ENCODE assay signal across 8 mouse cellular contexts in the genomic region with DNA sequence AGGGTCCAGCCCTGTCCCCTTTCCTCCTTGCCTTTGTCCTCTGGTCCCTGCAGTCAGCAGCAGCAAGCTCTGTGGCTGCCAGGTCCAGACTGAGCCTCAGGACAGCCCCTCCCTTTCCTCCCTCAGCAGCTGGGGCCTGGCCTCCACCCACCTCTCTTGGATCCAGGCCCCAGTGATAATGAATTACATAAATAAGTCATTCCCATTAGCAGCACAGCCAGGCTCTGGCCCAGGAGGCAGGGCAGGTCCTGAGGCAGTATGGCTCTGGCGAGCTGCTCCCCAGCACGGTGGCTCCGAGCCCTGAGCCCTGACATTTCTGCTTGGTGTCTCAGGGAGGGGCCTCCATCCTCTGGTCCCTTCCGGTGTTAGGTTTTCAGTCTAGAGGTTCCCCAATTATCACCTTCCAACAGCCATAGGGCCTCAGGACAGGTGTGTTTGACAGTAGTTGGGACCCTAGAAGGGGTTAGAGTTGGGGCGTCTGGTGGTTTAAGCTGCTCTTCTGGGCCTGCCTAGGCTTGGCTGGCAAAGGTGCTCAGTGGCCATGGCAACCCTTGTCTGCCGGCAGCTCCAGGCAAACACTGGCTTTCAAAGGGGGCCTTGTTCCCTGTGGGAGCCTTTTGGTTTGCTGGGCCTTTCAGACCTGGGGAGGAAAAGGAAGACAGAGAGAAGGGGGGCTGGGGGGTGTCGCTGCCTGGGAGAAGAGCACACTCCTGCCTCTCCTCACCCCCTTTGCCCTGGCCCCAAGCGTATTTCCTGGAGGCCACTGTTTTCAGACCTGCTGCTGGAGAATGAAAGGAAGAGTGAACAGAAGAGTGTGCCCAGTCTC. TPM values are rescaled to one million over a fixed set of nuclear protein-coding genes. Genes with fewer than 3 reads are reported as not detected.
DNase-seq lines count a peak whose midpoint lies in the region; ATAC-seq and TF ChIP-seq lines count a peak whose summit lies in the region.

No protein-coding gene starts in this region.

- TF ChIP-seq CTCF in embryonic fibroblast, embryonic 13.5 days (IDR thresholded peaks at IDR 0.05; ENCODE audit: borderline replicate concordance, insufficient read depth, low read length): no peak

- H3K4me2 ChIP-seq in heart, embryonic 11.5 days: peak overlapping the region; percentile 36
- H3K4me2 ChIP-seq in kidney, embryonic 15.5 days: peak overlapping the region; percentile 5; the same call in 1 of the 2 replicates
- H3K4me2 ChIP-seq in limb, embryonic 15.5 days: peak overlapping the region; percentile 27
- H3K4me2 ChIP-seq in neural tube, embryonic 12.5 days (replicated peaks): peak overlapping the region; percentile 41

- H3K9ac ChIP-seq in heart, embryonic 11.5 days (ENCODE audit: low read depth, low read length): peak overlapping the region; percentile 17; the same call in 1 of the 2 replicates
- no peak overlapping the region for H3K9ac ChIP-seq in kidney, embryonic 15.5 days
- no peak overlapping the region for H3K9ac ChIP-seq in limb, embryonic 15.5 days
- H3K9ac ChIP-seq in neural tube, embryonic 12.5 days: peak overlapping the region; percentile 27; the same call in 1 of the 2 replicates

- WGBS in heart, embryonic 11.5 days (ENCODE audit: insufficient replicate concordance): 17% methylated on average over 8 of the region's 8 CpGs
- WGBS in kidney, embryonic 15.5 days: 23% methylated on average over 8 of the region's 8 CpGs
- 16% methylated on average over 8 of the region's 8 CpGs for WGBS in limb, embryonic 15.5 days
- WGBS in neural tube, embryonic 12.5 days: 5% methylated on average over 8 of the region's 8 CpGs

- peaks cover 22% of the 10 kb centered on the region for H3K4me1 ChIP-seq in embryonic fibroblast, embryonic 13.5 days (ENCODE audit: control insufficient read depth, insufficient read depth, low read length)
- peaks cover 61% of the 10 kb centered on the region for H3K4me1 ChIP-seq in heart, embryonic 11.5 days (ENCODE audit: control insufficient read depth, insufficient read depth, low read length)
- peaks cover 67% of the 10 kb centered on the region for H3K4me1 ChIP-seq in kidney, embryonic 15.5 days
- peaks cover 64% of the 10 kb centered on the region for H3K4me1 ChIP-seq in limb, embryonic 15.5 days
- H3K4me1 ChIP-seq in neural tube, embryonic 12.5 days: peaks cover 93% of the 10 kb centered on the region

- no peak overlapping the region for H3K4me3 ChIP-seq in embryonic fibroblast, embryonic 13.5 days (ENCODE audit: insufficient read depth, low read length)
- no peak overlapping the region for H3K4me3 ChIP-seq in heart, embryonic 11.5 days (ENCODE audit: low read depth, low read length)
- no peak overlapping the region for H3K4me3 ChIP-seq in kidney, embryonic 15.5 days (replicated peaks)
- no peak overlapping the region for H3K4me3 ChIP-seq in limb, embryonic 15.5 days
- no peak overlapping the region for H3K4me3 ChIP-seq in neural tube, embryonic 12.5 days

- peak; percentile 85 to 92 for DNase-seq in adrenal gland, adult (ENCODE audit: inconsistent age in 2 of 2, low spot score in 1 of 2)
- no peak for DNase-seq in adrenal gland, postnatal 4 days (ENCODE audit: low spot score in 2 of 2)
- no peak for DNase-seq in thymus, postnatal 25 days

- peak overlapping the region; percentile 34; the same call in 1 of the 2 replicates for H3K27ac ChIP-seq in embryonic fibroblast, embryonic 13.5 days (ENCODE audit: insufficient read depth, low read length)
- peak overlapping the region; percentile 88 for H3K27ac ChIP-seq in heart, embryonic 11.5 days (ENCODE audit: low read depth, low read length)
- peak overlapping the region; percentile 67 for H3K27ac ChIP-seq in kidney, embryonic 15.5 days
- H3K27ac ChIP-seq in limb, embryonic 15.5 days: peak overlapping the region; percentile 87
- peak overlapping the region; percentile 92 for H3K27ac ChIP-seq in neural tube, embryonic 12.5 days

- no peaks in the 10 kb centered on the region for H3K9me3 ChIP-seq in heart, embryonic 11.5 days (replicated peaks; ENCODE audit: control insufficient read depth, low read length)
- no peaks in the 10 kb centered on the region for H3K9me3 ChIP-seq in kidney, embryonic 15.5 days (replicated peaks)
- no peaks in the 10 kb centered on the region for H3K9me3 ChIP-seq in limb, embryonic 15.5 days
- H3K9me3 ChIP-seq in neural tube, embryonic 12.5 days: no peaks in the 10 kb centered on the region

- TF ChIP-seq POLR2A in embryonic fibroblast, embryonic 13.5 days (IDR thresholded peaks at IDR 0.05; ENCODE audit: low read depth, low read length): peak; percentile 71

- ATAC-seq in heart, embryonic 11.5 days (replicated peaks; ENCODE audit: insufficient number of reproducible peaks, low FRiP score, low TSS enrichment): peak; percentile 78
- ATAC-seq in kidney, embryonic 15.5 days (replicated peaks; ENCODE audit: low FRiP score): peak; percentile 84
- peak; percentile 73 for ATAC-seq in limb, embryonic 15.5 days (ENCODE audit: insufficient number of reproducible peaks, low FRiP score, low TSS enrichment, low read depth)
- peak; percentile 90 for ATAC-seq in neural tube, embryonic 12.5 days (ENCODE audit: low FRiP score, low read depth)

- no peaks in the 10 kb centered on the region for H3K36me3 ChIP-seq in heart, embryonic 11.5 days (ENCODE audit: control insufficient read depth, insufficient read depth, low read length)
- 0 out of 2 replicates have a peak, but pooled peaks cover 3% of the 10 kb centered on the region for H3K36me3 ChIP-seq in kidney, embryonic 15.5 days
- H3K36me3 ChIP-seq in limb, embryonic 15.5 days: no peaks in the 10 kb centered on the region
- no peaks in the 10 kb centered on the region for H3K36me3 ChIP-seq in neural tube, embryonic 12.5 days

- no peaks in the 10 kb centered on the region for H3K27me3 ChIP-seq in heart, embryonic 11.5 days (ENCODE audit: control insufficient read depth, insufficient read depth, low read length)
- H3K27me3 ChIP-seq in kidney, embryonic 15.5 days: no peaks in the 10 kb centered on the region
- H3K27me3 ChIP-seq in limb, embryonic 15.5 days: no peaks in the 10 kb centered on the region
- no peaks in the 10 kb centered on the region for H3K27me3 ChIP-seq in neural tube, embryonic 12.5 days (replicated peaks)

RNA-seq across cellular contexts. Expression of gene Cuedc1, which starts 21.2 kb away (rescaled TPM):
- total RNA-seq in adrenal gland, postnatal 4 days (2021): 10 to 100 TPM; 59.3 to 65.2 TPM
- polyA plus RNA-seq in embryonic fibroblast, embryonic 13.5 days (2011; ENCODE audit: insufficient read length, low read depth, missing spikeins): 29.6 and 31.8 TPM in 2 replicates
- polyA plus RNA-seq in heart, embryonic 11.5 days (2014; fragmentation: Nextera tagmentation; extraction: Ambion mirVana): 11.6 and 11.7 TPM in 2 replicates
- 18.8 and 23.4 TPM in 2 replicates for polyA plus RNA-seq in kidney, embryonic 15.5 days (2015; fragmentation: Nextera tagmentation; extraction: Ambion mirVana)
- 28.1 and 32.1 TPM in 2 replicates for polyA plus RNA-seq in limb, embryonic 15.5 days (2015; fragmentation: Nextera tagmentation; extraction: Ambion mirVana)
- polyA plus RNA-seq in neural tube, embryonic 12.5 days (2016; fragmentation: Nextera tagmentation; extraction: Ambion mirVana): 50.2 and 50.7 TPM in 2 replicates

RNA-seq across cellular contexts. Expression of gene Vezf1, which starts 51.0 kb away (rescaled TPM):
- 10 to 100 TPM; 56.6 to 56.9 TPM for total RNA-seq in adrenal gland, postnatal 4 days (2021)
- 44.6 and 46.1 TPM in 2 replicates for polyA plus RNA-seq in embryonic fibroblast, embryonic 13.5 days (2011; ENCODE audit: insufficient read length, low read depth, missing spikeins)
- polyA plus RNA-seq in heart, embryonic 11.5 days (2014; fragmentation: Nextera tagmentation; extraction: Ambion mirVana): 24.8 and 26.4 TPM in 2 replicates
- polyA plus RNA-seq in kidney, embryonic 15.5 days (2015; fragmentation: Nextera tagmentation; extraction: Ambion mirVana): 42.5 and 42.8 TPM in 2 replicates
- polyA plus RNA-seq in limb, embryonic 15.5 days (2015; fragmentation: Nextera tagmentation; extraction: Ambion mirVana): 31.9 and 35.6 TPM in 2 replicates
- 73.9 and 84.7 TPM in 2 replicates for polyA plus RNA-seq in neural tube, embryonic 12.5 days (2016; fragmentation: Nextera tagmentation; extraction: Ambion mirVana)

Comparison
In these comparisons a context has a peak if more than half of its experiments do, and no peak if none do; other contexts are left out.
1. DNase-seq: peak in adrenal gland, adult (2 of 2); none in adrenal gland, postnatal 4 days (0 of 2) and thymus, postnatal 25 days (single experiment).
2. H3K27ac ChIP-seq: peak in every context shown above with its lines; median percentile 92 in neural tube, embryonic 12.5 days; 88 in heart, embryonic 11.5 days; 87 in limb, embryonic 15.5 days; 67 in kidney, embryonic 15.5 days; 34 in embryonic fibroblast, embryonic 13.5 days.
3. H3K9ac ChIP-seq: peak in heart, embryonic 11.5 days (single experiment) and neural tube, embryonic 12.5 days (single experiment); none in kidney, embryonic 15.5 days (single experiment) and limb, embryonic 15.5 days (single experiment).
4. Peak in every context shown above with its lines, with median percentiles within 50 percentile points of each other: ATAC-seq and H3K4me2 ChIP-seq.